Mouse (Mus musculus) embryonic facial prominence, embryonic 15.5 days (tissue): ENCODE data around the gene Jmjd1c. TPM values are rescaled to one million over a fixed set of nuclear protein-coding genes. Genes with fewer than 3 reads are reported as not detected.

Experiments used
- ATAC-seq: fragments of 200-750 bp; cut with Nextera tagmentation; 2 replicates; pipeline ENCODE4 v1.8.0; 2017; ENCODE audit warnings: low read depth, moderate TSS enrichment; ENCODE audit not compliant: insufficient number of reproducible peaks, low FRiP score, low TSS enrichment
- H3K27ac ChIP-seq: fragments of 300-500 bp; sonication (generic); replicated peaks from 2 replicates; pipeline ENCODE4 v1.5.1; 2015; ENCODE audit warnings: mild to moderate bottlenecking, inconsistent platforms
- H3K27me3 ChIP-seq: fragments of 300-500 bp; sonication (generic); 2 replicates; pipeline ENCODE4 v1.6.1; 2015; ENCODE audit warnings: inconsistent platforms
- H3K36me3 ChIP-seq: fragments of 300-500 bp; sonication (generic); 2 replicates; pipeline ENCODE4 v1.6.1; 2015; ENCODE audit warnings: mild to moderate bottlenecking, inconsistent platforms
- H3K4me1 ChIP-seq: fragments of 300-500 bp; sonication (generic); 2 replicates; pipeline ENCODE4 v1.6.1; 2015; ENCODE audit warnings: inconsistent platforms
- H3K4me2 ChIP-seq: fragments of 300-500 bp; sonication (generic); replicated peaks from 2 replicates; pipeline ENCODE4 v1.6.1; 2015; ENCODE audit warnings: mild to moderate bottlenecking, inconsistent platforms
- H3K4me3 ChIP-seq: fragments of 300-500 bp; sonication (generic); replicated peaks from 2 replicates; pipeline ENCODE4 v1.5.1; 2015; ENCODE audit warnings: mild to moderate bottlenecking, inconsistent platforms
- H3K9ac ChIP-seq: fragments of 300-500 bp; sonication (generic); 2 replicates; pipeline ENCODE4 v1.6.1; 2015; ENCODE audit warnings: inconsistent platforms
- H3K9me3 ChIP-seq: fragments of 300-500 bp; sonication (generic); replicated peaks from 2 replicates; pipeline ENCODE4 v1.6.1; 2016; ENCODE audit warnings: inconsistent platforms
- WGBS: fragments of 180-500 bp; shearing (Covaris S2); methylation state at CpG from one replicate; pipeline ENCODE4 v1.1.7; 2015; 5-methylcytosine and 5-hydroxymethylcytosine counted together
- polyA plus RNA-seq: library from polyadenylated mRNA; unstranded; fragments of >200 nt; fragmentation: Nextera tagmentation; extraction: Ambion mirVana; gene quantifications from 2 replicates; pipeline ENCODE4 v1.2.1, GENCODE M21; 2015

Gene Jmjd1c
- polyA plus RNA-seq, 1 experiment from 2014 or later: 56.6 TPM

- 59% methylated on average over 3 of the region's 3 CpGs for WGBS
Measured at GRCm38 (mm10) chr10:67184441-67185070, 88.6 kb downstream of the Jmjd1c start.

GRCm38 (mm10) chr10:67185491-67186081 is 89.7 kb downstream of the Jmjd1c start:
- Histone ChIP-seq H3K4me3 (peak overlapping the region; percentile 38), H3K27me3 (no peaks in the 10 kb centered on the region), H3K4me1 (peaks cover 11% of the 10 kb centered on the region), H3K36me3 (no peaks in the 10 kb centered on the region; the same call in 1 of the 2 replicates), H3K4me2 (peak overlapping the region; percentile 55), H3K9me3 (no peaks in the 10 kb centered on the region), H3K27ac (peak overlapping the region; percentile 90), H3K9ac (peak overlapping the region; percentile 26)
- peak; percentile 91 for ATAC-seq
- WGBS: under 1% methylated on average over 23 of the region's 23 CpGs

More at GRCm38 (mm10) chr10:67184441-67185070, 88.6 kb downstream of the Jmjd1c start:
- Histone ChIP-seq H3K27ac (peak overlapping the region; percentile 58; the same call in 1 of the 2 replicates), H3K9me3 (no peaks in the 10 kb centered on the region), H3K9ac (no peak overlapping the region), H3K4me1 (peaks cover 11% of the 10 kb centered on the region), H3K27me3 (no peaks in the 10 kb centered on the region), H3K36me3 (no peaks in the 10 kb centered on the region), H3K4me2 (no peak overlapping the region), H3K4me3 (no peak overlapping the region)
- ATAC-seq: no peak

GRCm38 (mm10) chr10:67186489-67186888 is 90.6 kb downstream of the Jmjd1c start:
- Histone ChIP-seq H3K4me2 (peak overlapping the region; percentile 55), H3K36me3 (no peaks in the 10 kb centered on the region; the same call in 1 of the 2 replicates), H3K9ac (no peak overlapping the region), H3K4me3 (peak overlapping the region; percentile 38), H3K4me1 (peaks cover 11% of the 10 kb centered on the region), H3K9me3 (no peaks in the 10 kb centered on the region), H3K27ac (peak overlapping the region; percentile 90), H3K27me3 (no peaks in the 10 kb centered on the region)
- ATAC-seq: no peak

GRCm38 (mm10) chr10:67187001-67187453 is 91.1 kb downstream of the Jmjd1c start:
- Histone ChIP-seq H3K36me3 (no peaks in the 10 kb centered on the region; the same call in 1 of the 2 replicates), H3K4me1 (peaks cover 11% of the 10 kb centered on the region), H3K9ac (no peak overlapping the region; the same call in 1 of the 2 replicates), H3K27me3 (no peaks in the 10 kb centered on the region), H3K27ac (peak overlapping the region; percentile 90), H3K4me2 (peak overlapping the region; percentile 55), H3K4me3 (peak overlapping the region; percentile 38), H3K9me3 (no peaks in the 10 kb centered on the region)
- WGBS: 4% methylated on average over 5 of the region's 5 CpGs
- ATAC-seq: no peak

- Histone ChIP-seq H3K9ac (no peak overlapping the region), H3K9me3 (no peaks in the 10 kb centered on the region), H3K27me3 (no peaks in the 10 kb centered on the region), H3K27ac (no peak overlapping the region), H3K4me1 (peaks cover 8% of the 10 kb centered on the region), H3K4me3 (peak overlapping the region; percentile 38), H3K36me3 (peaks cover 4% of the 10 kb centered on the region), H3K4me2 (peak overlapping the region; percentile 55)
- no peak for ATAC-seq
- WGBS: 81% methylated on average over 2 of the region's 2 CpGs
Measured at GRCm38 (mm10) chr10:67187952-67188351, 92.0 kb downstream of the Jmjd1c start.

GRCm38 (mm10) chr10:67189057-67189456 is 93.1 kb downstream of the Jmjd1c start:
- no peaks in the 10 kb centered on the region for H3K9me3 ChIP-seq
- H3K27me3 ChIP-seq: no peaks in the 10 kb centered on the region
- peaks cover 11% of the 10 kb centered on the region for H3K4me1 ChIP-seq
- no peak overlapping the region for H3K4me3 ChIP-seq
- no peak overlapping the region for H3K4me2 ChIP-seq
- H3K9ac ChIP-seq: no peak overlapping the region
- no peak for ATAC-seq
- peaks cover 4% of the 10 kb centered on the region for H3K36me3 ChIP-seq
- no peak overlapping the region for H3K27ac ChIP-seq

- Histone ChIP-seq H3K36me3 (peaks cover 4% of the 10 kb centered on the region), H3K9ac (no peak overlapping the region), H3K27ac (no peak overlapping the region), H3K9me3 (no peaks in the 10 kb centered on the region), H3K27me3 (no peaks in the 10 kb centered on the region), H3K4me3 (no peak overlapping the region), H3K4me2 (no peak overlapping the region), H3K4me1 (peaks cover 17% of the 10 kb centered on the region)
- ATAC-seq: no peak
- WGBS: 67% methylated on average over 1 of the region's 1 CpGs
Measured at GRCm38 (mm10) chr10:67190261-67190660, 94.3 kb downstream of the Jmjd1c start.

GRCm38 (mm10) chr10:67192366-67192765 is 96.4 kb downstream of the Jmjd1c start:
- Histone ChIP-seq H3K4me2 (no peak overlapping the region), H3K36me3 (peaks cover 4% of the 10 kb centered on the region), H3K9me3 (no peaks in the 10 kb centered on the region), H3K9ac (no peak overlapping the region), H3K4me3 (no peak overlapping the region), H3K27me3 (no peaks in the 10 kb centered on the region), H3K27ac (no peak overlapping the region), H3K4me1 (peaks cover 21% of the 10 kb centered on the region)
- no peak for ATAC-seq
- 88% methylated on average over 3 of the region's 3 CpGs for WGBS

GRCm38 (mm10) chr10:67193003-67193652 is 97.2 kb downstream of the Jmjd1c start:
- 50% methylated on average over 3 of the region's 3 CpGs for WGBS
- no peak overlapping the region for H3K9ac ChIP-seq
- H3K27ac ChIP-seq: 0 out of 2 replicates have a peak overlapping the region, but pooled peaks have one; percentile 9

GRCm38 (mm10) chr10:67194046-67194445 is 98.1 kb downstream of the Jmjd1c start:
- WGBS: 72% methylated on average over 3 of the region's 3 CpGs
- Histone ChIP-seq H3K9ac (no peak overlapping the region), H3K9me3 (no peaks in the 10 kb centered on the region), H3K4me3 (no peak overlapping the region), H3K4me1 (peaks cover 24% of the 10 kb centered on the region), H3K36me3 (peaks cover 4% of the 10 kb centered on the region), H3K4me2 (no peak overlapping the region), H3K27ac (no peak overlapping the region), H3K27me3 (no peaks in the 10 kb centered on the region)
- no peak for ATAC-seq

More at GRCm38 (mm10) chr10:67193003-67193652, 97.2 kb downstream of the Jmjd1c start:
- peaks cover 25% of the 10 kb centered on the region for H3K4me1 ChIP-seq
- H3K9me3 ChIP-seq: no peaks in the 10 kb centered on the region
- no peak for ATAC-seq
- H3K36me3 ChIP-seq: peaks cover 4% of the 10 kb centered on the region
- H3K4me3 ChIP-seq: no peak overlapping the region
- H3K27me3 ChIP-seq: no peaks in the 10 kb centered on the region
- no peak overlapping the region for H3K4me2 ChIP-seq

- Histone ChIP-seq H3K4me2 (no peak overlapping the region), H3K27me3 (no peaks in the 10 kb centered on the region), H3K4me1 (peaks cover 27% of the 10 kb centered on the region), H3K9ac (no peak overlapping the region), H3K9me3 (no peaks in the 10 kb centered on the region), H3K4me3 (no peak overlapping the region), H3K27ac (no peak overlapping the region), H3K36me3 (peaks cover 4% of the 10 kb centered on the region)
- WGBS: 89% methylated on average over 1 of the region's 1 CpGs
- ATAC-seq: no peak
Measured at GRCm38 (mm10) chr10:67195671-67196070, 99.7 kb downstream of the Jmjd1c start.
